Mouse (Mus musculus): ENCODE data around the gene Alox5ap. TPM values are rescaled to one million over a fixed set of nuclear protein-coding genes. Genes with fewer than 3 reads are reported as not detected.

The Alox5ap gene
- 10 to 100 TPM in 1 of 2 experiments, 1 to 10 TPM in 1; 7.8 to 11.1 TPM for total RNA-seq (2021)
- long read RNA-seq, experiment 1, transcript Alox5ap-201 (5 exons, 1,251 nt) = major isoform, 6 of 7 reads
- long read RNA-seq, experiment 1, partial matches to known transcripts = 0 of 7 reads
- long read RNA-seq, experiment 1, other reads (novel, unspliced or antisense) = 1 of 7 reads
- long read RNA-seq, experiment 2, partial matches to known transcripts = 1 of 5 reads
- long read RNA-seq, experiment 2, other reads (novel, unspliced or antisense) = 0 of 5 reads

GRCm38 (mm10) chr5:149264405-149264804 lies at the start of gene Alox5ap:
Gene Alox5ap, plus strand, starts transcription at chr5:149264767.
- Histone ChIP-seq H3K27ac (no peak within 1 kb of the TSS), H3K4me3 (no peak within 1 kb of the TSS)
- no peak for TF ChIP-seq CTCF (conservative IDR thresholded peaks at IDR 0.05)
- DNase-seq (ENCODE audit: low spot score in 2 of 2) = no peak

- Histone ChIP-seq H3K27ac (no peak overlapping the region), H3K4me3 (no peak overlapping the region)
- DNase-seq (ENCODE audit: low spot score in 2 of 2) = no peak
- no peak for TF ChIP-seq CTCF (conservative IDR thresholded peaks at IDR 0.05)
Measured at GRCm38 (mm10) chr5:149215540-149215939, 49.0 kb upstream of the Alox5ap start.

- no peak overlapping the region for H3K27ac ChIP-seq
- DNase-seq (ENCODE audit: low spot score in 2 of 2) = no peak
- no peak for TF ChIP-seq CTCF (conservative IDR thresholded peaks at IDR 0.05)
- H3K4me3 ChIP-seq = no peak overlapping the region
Measured at GRCm38 (mm10) chr5:149217524-149218357, 46.8 kb upstream of the Alox5ap start.

GRCm38 (mm10) chr5:149219493-149219892 lies 45.1 kb upstream of the Alox5ap start:
- Histone ChIP-seq H3K27ac (no peak overlapping the region), H3K4me3 (no peak overlapping the region)
- no peak for DNase-seq (ENCODE audit: low spot score in 2 of 2)
- TF ChIP-seq CTCF (conservative IDR thresholded peaks at IDR 0.05) = no peak

- no peak overlapping the region for H3K27ac ChIP-seq
- TF ChIP-seq CTCF (conservative IDR thresholded peaks at IDR 0.05) = no peak
- no peak overlapping the region for H3K4me3 ChIP-seq
- no peak for DNase-seq (ENCODE audit: low spot score in 2 of 2)
Measured at GRCm38 (mm10) chr5:149221355-149221754, 43.2 kb upstream of the Alox5ap start.

GRCm38 (mm10) chr5:149224666-149225065 lies 39.9 kb upstream of the Alox5ap start:
- no peak overlapping the region for H3K4me3 ChIP-seq
- no peak for DNase-seq (ENCODE audit: low spot score in 2 of 2)
- no peak for TF ChIP-seq CTCF (conservative IDR thresholded peaks at IDR 0.05)
- no peak overlapping the region for H3K27ac ChIP-seq

GRCm38 (mm10) chr5:149228700-149229618 lies 35.6 kb upstream of the Alox5ap start:
- Histone ChIP-seq H3K4me3 (peak overlapping the region; percentile 68), H3K27ac (peak overlapping the region; percentile 84)
- TF ChIP-seq CTCF (conservative IDR thresholded peaks at IDR 0.05) = no peak
- DNase-seq (ENCODE audit: low spot score in 2 of 2) = peak; percentile 95 to 99

- H3K4me3 ChIP-seq = peak overlapping the region; percentile 68
- no peak for TF ChIP-seq CTCF (conservative IDR thresholded peaks at IDR 0.05)
- no peak for DNase-seq (ENCODE audit: low spot score in 2 of 2)
- H3K27ac ChIP-seq = peak overlapping the region; percentile 84; the same call in 1 of the 2 replicates
Measured at GRCm38 (mm10) chr5:149229619-149230339, 34.8 kb upstream of the Alox5ap start.

GRCm38 (mm10) chr5:149235002-149235401 lies 29.6 kb upstream of the Alox5ap start:
- Histone ChIP-seq H3K27ac (no peak overlapping the region), H3K4me3 (no peak overlapping the region)
- DNase-seq (ENCODE audit: low spot score in 2 of 2) = no peak
- TF ChIP-seq CTCF (conservative IDR thresholded peaks at IDR 0.05) = no peak

GRCm38 (mm10) chr5:149237221-149237950 lies 27.2 kb upstream of the Alox5ap start:
- no peak for DNase-seq (ENCODE audit: low spot score in 2 of 2)
- Histone ChIP-seq H3K4me3 (no peak overlapping the region), H3K27ac (no peak overlapping the region)
- TF ChIP-seq CTCF (conservative IDR thresholded peaks at IDR 0.05) = no peak

GRCm38 (mm10) chr5:149242467-149242866 lies 22.1 kb upstream of the Alox5ap start:
- no peak for DNase-seq (ENCODE audit: low spot score in 2 of 2)
- TF ChIP-seq CTCF (conservative IDR thresholded peaks at IDR 0.05) = no peak
- no peak overlapping the region for H3K27ac ChIP-seq
- no peak overlapping the region for H3K4me3 ChIP-seq

Data from layer of hippocampus, adult 2 months (tissue).